Mouse (Mus musculus) bone marrow, adult 2 months (tissue): ENCODE results near the gene Bhmt. TPM values are rescaled to one million over a fixed set of nuclear protein-coding genes. Genes with fewer than 3 reads are reported as not detected.

ENCODE experiments used
- H3K27ac ChIP-seq: fragments of 200-500 bp; 2 replicates; pipeline ENCODE4 v1.5.1; 2012; ENCODE audit warnings: low read depth, mild to moderate bottlenecking, control low read depth, inconsistent platforms, low read length; ENCODE audit not compliant: control insufficient read depth, poor library complexity, insufficient read depth
- H3K4me1 ChIP-seq: fragments of 200-500 bp; 2 replicates; pipeline ENCODE4 v1.6.1; 2011; ENCODE audit warnings: low read length; ENCODE audit not compliant: control insufficient read depth, insufficient read depth
- H3K4me3 ChIP-seq: fragments of 200-500 bp; replicated peaks from 2 replicates; pipeline ENCODE3; 2011; ENCODE audit warnings: mild to moderate bottlenecking, low read depth, low read length, control low read depth; ENCODE audit not compliant: control insufficient read depth
- CTCF ChIP-seq: fragments of 200-500 bp; IDR thresholded peaks from 2 replicates; pipeline ENCODE4 v1.5.1; 2011; ENCODE audit warnings: low read length, control low read depth; ENCODE audit not compliant: control insufficient read depth, insufficient read depth
- POLR2A ChIP-seq: fragments of 200-500 bp; IDR thresholded peaks from 2 replicates; pipeline ENCODE4 v1.6.1; 2011; ENCODE audit warnings: low read depth, mild to moderate bottlenecking, control low read depth, low read length, borderline replicate concordance; ENCODE audit not compliant: control insufficient read depth
- WGBS: fragments of 180-500 bp; shearing (Covaris S2); methylation state at CpG from one replicate; pipeline ENCODE4 v1.1.7; 2018; 5-methylcytosine and 5-hydroxymethylcytosine counted together
- polyA plus RNA-seq: library from polyadenylated mRNA; stranded (reverse); fragments of >200 nt; gene quantifications from 2 replicates; pipeline ENCODE4 v1.2.4, GENCODE M21; 2011; ENCODE audit warnings: low replicate concordance; ENCODE audit not compliant: missing spikeins, insufficient read depth, insufficient read length

The Bhmt gene
- polyA plus RNA-seq, 1 experiment = 2.6 TPM

GRCm38 (mm10) chr13:93580431-93580830, 57.3 kb downstream of the Bhmt start:
- TF ChIP-seq POLR2A = no peak
- TF ChIP-seq CTCF = no peak
- H3K27ac ChIP-seq = no peak overlapping the region
- no peaks in the 10 kb centered on the region for H3K4me1 ChIP-seq
- 83% methylated on average over 5 of the region's 5 CpGs for WGBS
- no peak overlapping the region for H3K4me3 ChIP-seq

- TF ChIP-seq POLR2A (no peak), CTCF (no peak)
- Histone ChIP-seq H3K4me1 (no peaks in the 10 kb centered on the region), H3K4me3 (no peak overlapping the region), H3K27ac (no peak overlapping the region)
- WGBS = 51% methylated on average over 4 of the region's 4 CpGs
These were observed 68.1 kb downstream of the Bhmt start for GRCm38 (mm10) chr13:93569676-93570075.

Other genes with a start within 250 kb of the Bhmt start
- gene Jmy, start 138.2 kb downstream of the Bhmt start, polyA plus RNA-seq = 6.1 TPM in 2 replicates
- gene Bhmt2, start 36.3 kb upstream of the Bhmt start, polyA plus RNA-seq = 1.8 TPM in 1 of 2 replicates, not detected in the other
- 5.6 TPM in 1 of 2 replicates, not detected in the other for gene Dmgdh, start 36.5 kb upstream of the Bhmt start, polyA plus RNA-seq
- 4.9 and 8.9 TPM in 2 replicates for gene Arsb, start 133.7 kb upstream of the Bhmt start, polyA plus RNA-seq